Mouse (Mus musculus) telencephalon, adult 2 months (tissue): Measurements from ENCODE around the gene Pgf.

Source experiments
- DNase-seq: peaks from one replicate; pipeline ENCODE4 v3.0.0-alpha.2; 2011; ENCODE audit warnings: low read depth, low spot score

The Pgf gene

DNA sequence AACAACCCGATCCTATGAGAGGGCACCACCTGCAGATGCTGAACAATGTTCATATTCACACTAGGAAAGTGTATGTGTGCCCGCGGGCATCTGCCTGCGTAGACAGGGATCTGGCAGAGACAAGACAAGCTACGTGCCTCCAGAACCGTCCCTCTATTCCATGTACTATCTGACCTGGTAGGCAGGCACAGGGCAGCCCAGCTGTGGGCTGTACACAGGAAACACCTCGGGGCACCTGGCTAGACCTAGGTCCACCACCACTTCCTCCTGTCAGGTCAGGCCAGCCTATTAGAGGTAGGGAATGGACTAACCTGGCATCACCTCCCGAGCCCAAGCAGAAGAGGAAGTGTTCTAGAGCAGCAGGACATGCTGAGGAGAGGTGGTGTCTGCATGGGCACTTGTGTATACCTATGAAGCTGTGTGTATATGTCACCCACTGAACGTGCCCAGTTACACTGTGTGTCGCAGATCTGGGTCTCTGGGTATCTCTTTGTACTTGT is at the start of gene Pgf:
Gene Pgf, minus strand, starts transcription at position 51 of the 500 bp plus-strand sequence.
- no peak for DNase-seq

DNA sequence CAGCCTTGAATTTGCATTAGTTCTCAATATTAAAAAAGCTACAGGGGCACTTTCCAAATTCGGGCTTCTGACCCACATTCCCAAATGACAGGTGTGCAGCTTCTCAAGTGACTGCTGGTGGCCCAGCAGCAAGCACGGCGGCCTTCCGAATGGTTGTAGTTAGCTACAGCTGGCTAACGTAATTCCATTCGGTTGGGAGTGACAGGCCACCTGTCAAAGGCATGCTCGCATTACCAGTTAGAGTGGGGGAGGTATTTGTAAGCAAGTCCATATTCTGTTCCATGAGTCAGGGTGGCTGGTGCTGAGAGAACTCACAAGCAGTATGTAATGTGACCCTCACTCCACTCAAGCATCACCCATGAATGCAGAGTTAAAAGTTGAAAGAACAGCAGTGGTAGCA is 49.6 kb upstream of the Pgf start:
- no peak for DNase-seq

DNA sequence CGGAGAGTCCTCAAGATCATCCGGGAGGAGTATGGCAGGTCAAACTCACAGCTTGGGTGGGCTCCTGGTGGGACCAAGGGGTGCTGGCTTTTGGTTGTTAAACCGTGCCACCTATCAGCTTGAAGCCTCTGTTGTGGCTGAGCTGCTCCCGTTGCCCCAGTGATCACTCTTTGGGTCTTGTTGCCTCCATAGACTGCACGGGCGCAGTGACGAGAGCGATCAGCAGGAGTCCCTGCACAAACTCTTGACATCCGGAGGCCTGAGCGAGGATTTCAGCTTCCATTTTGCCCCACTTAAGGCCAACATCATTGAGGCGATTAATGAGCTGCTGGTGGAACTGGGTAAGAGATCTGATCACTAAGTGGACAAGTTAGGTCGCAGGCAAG is 42.3 kb upstream of the Pgf start:
- no peak for DNase-seq

DNA sequence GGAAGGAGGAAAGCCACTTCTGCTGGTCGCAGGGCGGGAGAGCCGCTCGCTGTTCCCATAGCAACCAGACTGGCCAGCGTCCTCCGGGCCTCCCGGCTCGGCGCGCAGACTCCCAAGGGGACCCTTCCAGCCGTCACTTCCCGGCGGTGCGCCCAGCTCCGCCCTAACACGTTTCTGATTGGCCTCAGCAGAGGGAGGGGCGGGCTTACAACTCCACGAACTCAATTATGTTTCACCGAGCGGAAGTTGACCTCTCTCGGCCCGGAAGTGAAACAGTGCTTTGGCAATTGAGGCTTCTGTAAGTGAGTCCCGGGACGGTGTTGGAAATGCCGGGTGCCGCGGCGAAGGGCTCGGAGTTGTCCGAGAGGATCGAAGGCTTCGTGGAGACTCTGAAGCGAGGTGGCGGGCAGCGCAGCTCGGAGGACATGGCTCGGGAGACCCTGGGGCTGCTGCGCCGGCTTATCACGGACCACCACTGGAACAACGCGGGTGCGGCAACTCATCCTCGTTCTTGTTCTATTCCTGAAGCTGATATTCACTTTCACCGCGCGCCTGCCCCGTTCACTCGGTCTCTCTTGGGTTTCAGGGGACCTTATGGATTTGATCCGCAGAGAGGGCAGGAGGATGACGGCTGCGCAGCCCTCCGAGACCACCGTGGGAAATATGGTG is 41.8 kb upstream of the Pgf start, which contains the start of gene Eif2b2:
Gene Eif2b2, plus strand, starts transcription at position 246 of the 669 bp plus-strand sequence.
- peak; percentile 97 for DNase-seq

DNA sequence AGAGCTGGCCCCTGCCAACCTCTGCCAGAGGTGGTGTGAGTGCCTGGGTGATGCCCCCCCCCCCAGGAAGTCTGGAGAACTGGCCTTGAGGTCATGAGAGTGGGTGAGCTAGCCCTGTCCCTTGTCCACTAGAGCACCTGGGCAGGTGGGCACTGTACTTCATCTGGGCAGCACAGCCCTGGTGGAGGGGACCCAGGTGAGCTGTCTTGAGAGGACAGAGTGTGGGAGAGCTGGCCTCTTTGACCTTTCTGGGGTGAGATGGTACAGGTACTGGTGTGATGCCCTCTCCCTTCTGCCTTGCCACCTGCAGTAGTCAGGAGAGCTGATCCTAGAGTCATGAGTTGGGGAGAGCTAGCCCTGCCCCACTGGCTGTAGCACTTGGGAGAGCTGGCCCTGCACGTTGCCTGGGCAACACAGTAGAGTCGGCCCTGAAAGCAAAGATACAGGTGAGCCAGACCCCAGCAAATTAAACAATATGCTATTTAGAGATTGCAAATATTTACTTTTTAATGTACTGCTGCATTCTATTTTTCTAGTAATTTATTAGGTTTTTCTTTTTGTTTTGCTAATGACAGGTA is 40.2 kb upstream of the Pgf start:
- DNase-seq, result no peak

DNA sequence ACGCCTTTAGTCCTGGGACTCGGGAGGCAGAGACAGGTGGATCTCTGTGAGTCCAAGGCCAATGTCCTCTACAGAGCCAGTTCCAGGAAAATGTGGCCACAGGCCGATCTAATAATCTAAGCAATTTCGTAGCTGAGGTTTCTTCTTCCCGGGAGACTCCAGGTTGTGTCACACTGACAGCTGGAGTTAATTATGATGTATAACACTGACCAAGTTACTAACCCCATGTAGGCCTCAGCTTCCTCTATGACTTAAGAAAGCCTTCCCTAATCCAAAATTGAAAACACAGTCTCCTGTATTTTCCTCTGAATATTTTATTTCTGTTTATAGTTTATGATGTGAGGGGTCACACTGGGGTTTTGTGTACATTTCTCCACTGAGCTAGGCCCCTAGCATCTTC is 37.4 kb upstream of the Pgf start:
- no peak for DNase-seq

DNA sequence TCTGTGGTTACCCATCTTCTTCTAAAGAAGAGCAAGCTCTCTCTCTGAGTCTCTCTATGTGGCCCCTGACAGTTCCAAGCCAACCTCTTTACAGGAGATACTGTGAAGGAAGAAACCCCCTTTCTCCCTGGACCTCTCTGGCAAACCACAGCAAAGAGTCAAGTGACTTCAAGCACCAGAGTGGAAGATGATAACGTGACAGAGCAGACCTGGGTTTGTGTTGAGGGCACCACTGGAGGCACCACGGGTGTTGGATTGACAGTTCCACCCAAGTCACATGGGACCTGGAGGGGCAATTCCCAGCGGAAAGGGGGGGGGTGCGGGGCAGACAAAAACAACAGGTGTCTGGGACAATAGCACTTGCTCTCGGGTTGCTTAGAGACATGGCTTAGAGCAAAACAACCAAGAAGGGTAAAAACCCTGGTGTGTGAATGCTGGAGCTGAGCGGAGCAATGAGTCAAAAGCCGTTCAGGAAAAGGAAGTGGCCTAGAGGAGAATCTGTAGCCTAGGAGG is 31.2 kb upstream of the Pgf start:
- no peak for DNase-seq

DNA sequence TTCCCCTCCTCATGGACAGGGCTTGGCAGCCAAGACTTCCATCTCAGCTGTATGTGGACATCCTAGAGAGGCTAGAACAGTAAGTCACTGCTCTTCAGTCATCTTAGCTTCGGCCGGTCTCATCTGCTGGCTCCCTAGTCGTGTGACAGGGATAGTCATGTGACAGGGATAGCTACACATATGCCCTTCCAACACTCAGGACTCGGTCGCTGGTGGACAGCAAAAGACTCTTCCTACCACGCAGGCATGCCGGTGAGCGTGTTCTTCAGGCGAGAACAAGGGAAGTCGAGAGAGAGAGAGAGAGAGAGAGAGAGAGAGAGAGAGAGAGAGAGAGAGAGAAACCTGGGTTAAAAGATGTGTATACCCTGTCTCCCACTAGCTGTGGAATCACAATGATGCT is 27.8 kb upstream of the Pgf start:
- DNase-seq, result no peak

DNA sequence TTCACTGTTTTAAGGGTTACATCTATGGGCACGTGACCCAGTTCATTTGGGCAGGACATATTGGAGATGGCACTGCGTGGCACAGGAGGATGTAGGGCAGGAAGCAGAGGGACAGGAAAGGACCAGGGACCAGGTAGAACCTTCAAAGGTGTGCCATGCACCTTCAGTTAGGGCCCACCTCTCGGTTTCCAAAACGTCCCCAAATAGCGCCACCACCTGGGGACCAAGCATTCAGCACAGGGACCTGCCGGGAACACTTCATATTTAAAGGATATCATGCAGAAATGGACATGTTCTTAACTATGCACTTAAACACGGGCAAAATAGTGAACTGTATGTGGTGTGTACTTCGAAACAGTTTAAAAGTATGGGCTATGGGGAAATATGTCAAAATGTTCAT is 26.5 kb upstream of the Pgf start:
- DNase-seq, result no peak

DNA sequence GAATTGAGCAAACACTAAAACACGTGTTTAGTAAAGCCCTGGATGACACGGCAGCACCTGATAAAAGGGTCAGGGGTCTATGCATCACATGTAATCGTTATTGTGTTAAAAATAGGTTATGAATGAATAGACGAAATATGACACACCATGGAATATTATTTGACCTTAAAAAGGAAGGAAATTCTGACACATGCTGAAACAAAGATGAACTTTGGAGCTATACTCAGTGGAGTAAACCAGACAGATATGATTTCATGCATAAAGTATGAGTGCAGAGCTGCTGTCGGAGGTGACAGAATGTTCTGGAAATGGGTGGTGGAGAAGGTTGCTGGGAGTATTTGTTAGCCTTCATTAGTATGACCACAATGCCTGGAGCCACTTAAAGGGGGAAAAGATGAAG is 26.1 kb upstream of the Pgf start:
- no peak for DNase-seq

DNA sequence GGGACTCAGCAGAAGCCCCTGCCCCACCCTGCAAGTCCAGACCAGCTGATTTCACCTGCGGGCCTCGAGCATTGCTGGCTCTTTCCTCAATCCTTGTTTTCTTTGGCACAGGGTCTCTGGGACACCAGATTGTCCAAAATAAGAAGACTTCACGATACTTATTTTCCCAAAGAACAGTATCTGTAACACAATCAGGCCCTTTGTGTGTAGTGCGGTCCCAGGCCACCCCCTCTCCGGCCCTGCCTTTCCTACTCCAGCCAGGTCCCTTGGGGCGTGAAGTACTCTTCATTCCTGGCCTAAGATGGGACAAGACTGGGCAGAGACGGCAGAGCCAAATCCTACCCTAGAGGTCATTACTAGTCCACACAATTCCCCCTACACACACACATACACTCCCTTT is 24.6 kb upstream of the Pgf start:
- no peak for DNase-seq

DNA sequence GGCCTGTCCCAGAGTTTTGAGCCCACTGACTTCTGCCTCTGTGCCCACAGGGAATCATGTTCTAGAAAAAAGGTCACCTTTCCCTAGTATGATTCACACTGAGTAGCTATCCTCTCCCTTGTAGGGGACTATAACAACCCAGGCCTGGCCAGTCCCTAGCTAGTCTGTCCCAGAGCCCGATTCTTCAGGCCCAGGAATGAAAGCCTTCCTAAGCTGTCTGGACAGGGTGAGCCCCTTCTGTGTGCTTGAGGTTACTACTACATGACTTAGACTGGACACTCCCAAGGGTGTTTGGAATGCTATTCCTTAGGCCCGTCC is 24.2 kb upstream of the Pgf start:
- no peak for DNase-seq

DNA sequence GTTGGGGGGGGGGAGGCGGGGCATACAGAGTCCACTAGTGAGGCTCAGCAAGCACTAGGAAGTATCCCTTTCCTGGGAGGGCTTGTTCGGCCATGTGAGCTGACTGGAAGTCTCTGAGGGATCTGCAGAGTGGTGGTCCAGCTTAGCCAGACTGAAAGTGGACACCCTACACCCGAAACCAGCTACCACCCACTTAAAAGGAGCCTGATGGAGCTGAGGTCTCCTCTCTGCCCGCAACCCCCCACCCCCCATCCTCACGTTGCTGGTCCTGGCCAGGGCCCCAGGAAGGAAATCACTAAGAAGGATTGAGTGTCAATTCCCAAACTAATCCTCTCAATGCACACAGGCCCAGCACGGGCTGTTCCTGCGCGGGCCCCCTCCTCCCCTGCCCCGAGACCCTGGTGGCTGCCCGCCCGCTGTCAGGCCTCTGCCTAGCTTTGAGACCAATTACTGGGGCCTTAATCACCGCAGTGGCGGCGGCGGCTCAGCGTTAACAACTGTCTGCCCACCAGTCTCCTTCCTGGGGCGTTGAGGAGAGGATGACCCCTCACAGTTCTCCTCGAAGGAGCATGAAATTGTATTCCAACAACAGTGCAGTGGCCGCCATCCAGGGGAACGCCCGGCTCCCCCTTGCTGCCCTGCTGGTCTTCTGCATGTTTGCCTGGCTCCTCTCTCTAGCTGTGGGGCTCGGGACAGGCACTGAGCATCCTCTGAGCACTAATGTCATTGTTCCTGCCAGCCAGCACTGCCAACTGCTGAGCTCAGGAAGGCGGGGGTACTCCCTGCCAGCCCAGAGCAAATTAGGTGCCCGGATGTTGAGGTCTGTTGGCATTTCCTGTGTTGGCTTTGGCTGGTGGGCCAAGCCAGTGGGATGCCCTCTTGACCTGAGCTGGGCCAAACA is 23.6 kb upstream of the Pgf start:
- DNase-seq, result no peak

DNA sequence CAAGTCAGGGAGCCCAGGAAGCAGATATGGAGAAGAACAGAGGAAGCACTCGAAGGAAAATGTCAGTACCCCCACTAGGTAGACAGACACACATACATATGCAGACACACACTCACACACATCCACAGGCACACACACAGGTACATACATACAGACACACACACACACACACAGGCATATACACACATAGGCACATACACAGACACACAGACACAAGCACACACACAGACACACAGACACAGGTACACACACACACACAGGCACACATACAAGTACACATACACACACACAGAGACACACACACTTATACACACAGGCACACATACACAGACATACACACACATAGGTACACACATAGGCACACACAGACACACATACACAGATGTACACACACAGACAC is 22.4 kb upstream of the Pgf start:
- DNase-seq, result no peak

DNA sequence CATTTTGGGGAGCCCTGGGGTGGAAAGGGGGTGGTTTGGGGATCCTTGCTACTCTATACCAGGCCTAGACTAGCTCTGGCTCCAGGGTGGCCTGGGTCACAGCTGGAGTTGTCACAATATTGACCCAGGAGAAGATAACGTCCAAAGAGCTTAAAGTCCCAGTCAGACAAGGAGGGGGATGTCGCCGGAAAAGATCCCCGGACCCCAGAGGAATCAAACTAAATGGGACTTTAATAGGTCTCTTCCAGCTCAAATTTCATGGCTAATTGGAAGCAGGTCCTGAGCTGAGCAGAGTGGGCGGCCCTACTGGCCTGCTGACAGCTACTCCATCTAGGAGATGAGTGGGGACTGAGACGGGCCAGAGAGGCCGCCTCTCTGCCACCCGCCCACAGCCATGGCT is 20.3 kb upstream of the Pgf start:
- DNase-seq, result no peak

DNA sequence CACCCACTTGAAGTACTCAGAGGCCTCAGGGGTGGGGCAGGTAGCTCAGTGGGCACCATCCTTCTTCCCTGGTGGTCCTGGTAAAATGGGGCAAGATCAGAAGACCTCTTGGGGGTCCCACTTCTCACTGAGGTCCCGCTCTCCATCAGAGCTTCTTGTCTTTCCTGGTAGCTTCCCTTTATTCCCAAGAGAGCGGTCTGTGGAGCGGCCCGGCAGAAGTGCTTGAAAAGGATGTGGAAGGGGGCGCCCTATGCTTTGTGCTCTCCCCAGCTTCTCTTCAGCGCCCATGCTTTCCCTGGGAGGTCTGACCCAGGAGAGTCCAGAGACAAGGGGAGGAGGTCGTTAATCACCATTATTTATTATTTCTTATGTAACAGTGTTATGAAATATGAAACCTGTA is 19.8 kb upstream of the Pgf start:
- DNase-seq, result no peak

DNA sequence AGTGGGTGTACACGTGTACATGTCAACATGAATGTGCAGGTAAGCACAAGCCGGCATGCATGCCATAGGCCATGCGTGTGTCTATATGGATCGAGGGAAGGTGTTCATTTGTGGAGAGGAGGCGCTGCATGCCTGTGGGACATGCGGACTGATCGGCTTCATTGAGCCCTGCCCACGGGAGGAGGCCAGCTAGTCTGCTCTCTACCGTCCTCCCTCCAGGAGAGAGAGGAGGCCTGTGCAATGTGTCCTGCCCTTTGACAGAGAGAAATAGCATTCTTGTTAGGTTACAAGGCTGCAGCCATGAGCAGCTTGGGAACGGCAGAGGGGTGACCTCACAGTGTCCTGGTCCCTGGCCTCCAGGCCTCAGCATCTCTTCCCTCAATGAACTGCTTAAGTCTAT is 18.6 kb upstream of the Pgf start:
- DNase-seq, result no peak

DNA sequence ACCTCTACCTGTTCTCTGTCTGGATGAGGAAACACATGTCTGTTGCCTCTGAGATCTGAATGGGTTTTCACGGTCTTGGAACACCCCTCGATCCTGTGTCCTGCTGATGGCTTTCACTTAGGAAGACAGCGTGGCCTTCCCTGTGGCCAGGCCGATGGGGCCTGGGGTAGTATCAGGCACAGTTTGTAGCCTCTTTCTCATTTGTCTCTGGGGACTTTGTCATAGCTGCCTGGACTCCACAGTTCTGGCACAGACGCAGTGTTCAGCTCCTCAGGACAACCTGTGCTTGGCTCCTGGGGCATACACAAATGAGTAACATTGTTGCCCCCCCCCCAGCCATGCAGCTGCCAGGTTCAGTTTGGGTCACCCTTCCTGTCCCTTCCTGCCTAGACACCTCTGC is 17.5 kb upstream of the Pgf start:
- no peak for DNase-seq

DNA sequence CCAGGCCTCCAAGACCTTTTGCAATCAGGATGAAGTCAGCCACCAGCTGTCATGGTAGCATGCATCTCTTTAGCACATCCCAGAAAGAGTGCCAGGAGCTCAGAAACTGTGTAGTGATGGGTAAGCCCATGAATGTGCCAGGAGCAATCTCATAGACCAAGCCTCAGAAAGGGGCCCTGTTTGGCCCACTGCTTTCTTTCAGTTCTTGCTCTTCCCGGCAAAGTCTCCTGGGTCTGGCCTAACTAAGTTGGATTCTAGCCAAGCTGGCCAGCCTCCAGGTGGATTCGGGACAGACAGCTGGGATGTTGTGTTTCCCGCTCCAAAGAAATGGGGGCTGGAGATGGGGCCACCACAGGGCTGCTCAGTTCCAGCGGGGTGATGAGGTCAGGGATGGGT is 17.0 kb upstream of the Pgf start:
- DNase-seq, result no peak

DNA sequence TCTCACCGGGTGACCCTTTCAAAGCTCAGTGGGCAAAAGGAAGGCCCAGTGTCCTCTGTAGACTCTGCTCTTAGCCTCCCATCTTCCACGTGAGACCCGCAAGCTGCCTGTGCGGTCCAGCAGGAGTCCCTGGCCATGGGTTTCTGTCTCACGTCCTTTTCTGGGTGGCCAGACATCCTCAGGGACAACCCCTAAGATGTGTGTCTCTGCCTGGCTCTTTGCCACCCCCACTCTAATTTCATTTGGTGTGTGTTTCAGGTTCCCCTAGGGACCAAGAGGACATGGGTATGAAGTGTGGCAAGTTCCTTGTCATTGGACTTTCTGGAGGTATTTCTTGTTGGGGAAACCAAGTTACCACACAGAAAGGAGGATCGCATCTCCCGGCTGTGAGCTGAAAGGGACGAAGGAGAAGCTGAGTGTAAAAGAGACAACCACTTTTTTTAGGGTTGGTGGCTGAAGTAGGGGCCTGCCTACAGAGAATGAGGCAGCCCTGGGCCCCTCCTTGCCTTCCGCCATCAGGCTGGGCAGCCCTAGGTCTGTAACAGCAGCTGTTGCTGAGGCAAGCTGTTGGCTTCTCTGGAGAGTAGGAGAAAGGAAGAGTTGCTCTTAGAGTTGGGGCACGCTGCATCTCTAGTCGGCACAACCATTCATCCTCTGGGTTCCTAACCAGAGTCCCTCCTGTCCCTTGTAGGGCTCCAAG is 16.5 kb upstream of the Pgf start:
- DNase-seq, result no peak

DNA sequence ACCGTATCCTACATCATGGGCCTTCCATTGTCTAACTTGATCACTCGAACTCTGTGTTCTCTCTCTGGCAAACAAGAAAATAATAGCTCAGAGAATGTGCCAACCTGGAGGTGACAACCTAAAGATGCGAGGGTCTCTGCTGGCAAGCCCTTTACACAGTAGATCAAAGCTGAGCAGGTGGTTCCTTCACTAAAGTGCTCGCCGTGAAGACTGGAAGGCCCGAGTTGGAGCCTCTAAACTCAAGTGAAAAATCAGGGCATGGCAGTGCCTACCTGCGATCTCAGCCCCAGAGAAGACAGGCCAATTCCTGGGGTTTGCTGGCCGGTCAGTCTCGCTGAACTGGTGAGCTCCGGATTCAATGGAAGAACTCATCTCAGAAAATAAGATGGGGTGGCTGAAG is 15.6 kb upstream of the Pgf start:
- no peak for DNase-seq
